Mouse (Mus musculus) kidney, embryonic 15.5 days (tissue): ENCODE measurements around the gene Fam129c. TPM values are rescaled to one million over a fixed set of nuclear protein-coding genes. Genes with fewer than 3 reads are reported as not detected.
A peak's percentile ranks its signal among the peaks of the same experiment; 100 is the strongest.

Source experiments
- ATAC-seq: fragments of 200-750 bp; cut with Nextera tagmentation; replicated peaks from 2 replicates; pipeline ENCODE4 v1.8.0; 2017; ENCODE audit warnings: moderate TSS enrichment; ENCODE audit not compliant: low FRiP score
- H3K27ac ChIP-seq: fragments of 300-500 bp; sonication (generic); 2 replicates; pipeline ENCODE4 v1.5.1; 2015; ENCODE audit warnings: mild to moderate bottlenecking, inconsistent platforms
- H3K27me3 ChIP-seq: fragments of 300-500 bp; sonication (generic); 2 replicates; pipeline ENCODE4 v1.6.1; 2015; ENCODE audit warnings: inconsistent platforms
- H3K36me3 ChIP-seq: fragments of 300-500 bp; sonication (generic); 2 replicates; pipeline ENCODE4 v1.6.1; 2015; ENCODE audit warnings: inconsistent platforms
- H3K4me1 ChIP-seq: fragments of 300-500 bp; sonication (generic); 2 replicates; pipeline ENCODE4 v1.6.1; 2015; ENCODE audit warnings: inconsistent platforms
- H3K4me2 ChIP-seq: fragments of 300-500 bp; sonication (generic); 2 replicates; pipeline ENCODE4 v1.6.1; 2015; ENCODE audit warnings: moderate library complexity, mild to moderate bottlenecking, inconsistent platforms
- H3K4me3 ChIP-seq: fragments of 300-500 bp; sonication (generic); replicated peaks from 2 replicates; pipeline ENCODE4 v1.5.1; 2015; ENCODE audit warnings: mild to moderate bottlenecking, inconsistent platforms
- H3K9ac ChIP-seq: fragments of 300-500 bp; sonication (generic); 2 replicates; pipeline ENCODE4 v1.6.1; 2015; ENCODE audit warnings: mild to moderate bottlenecking, inconsistent platforms
- H3K9me3 ChIP-seq: fragments of 300-500 bp; sonication (generic); replicated peaks from 2 replicates; pipeline ENCODE4 v1.6.1; 2016; ENCODE audit warnings: inconsistent platforms
- WGBS: fragments of 180-500 bp; shearing (Covaris S2); methylation state at CpG from one replicate; pipeline ENCODE4 v1.1.7; 2015; ENCODE audit warnings: mixed read lengths; 5-methylcytosine and 5-hydroxymethylcytosine counted together
- polyA plus RNA-seq: library from polyadenylated mRNA; unstranded; fragments of >200 nt; fragmentation: Nextera tagmentation; extraction: Ambion mirVana; gene quantifications from 2 replicates; pipeline ENCODE4 v1.2.1, GENCODE M21; 2015

The Fam129c gene
- polyA plus RNA-seq, 1 experiment from 2014 or later = 4.7 TPM

DNA sequence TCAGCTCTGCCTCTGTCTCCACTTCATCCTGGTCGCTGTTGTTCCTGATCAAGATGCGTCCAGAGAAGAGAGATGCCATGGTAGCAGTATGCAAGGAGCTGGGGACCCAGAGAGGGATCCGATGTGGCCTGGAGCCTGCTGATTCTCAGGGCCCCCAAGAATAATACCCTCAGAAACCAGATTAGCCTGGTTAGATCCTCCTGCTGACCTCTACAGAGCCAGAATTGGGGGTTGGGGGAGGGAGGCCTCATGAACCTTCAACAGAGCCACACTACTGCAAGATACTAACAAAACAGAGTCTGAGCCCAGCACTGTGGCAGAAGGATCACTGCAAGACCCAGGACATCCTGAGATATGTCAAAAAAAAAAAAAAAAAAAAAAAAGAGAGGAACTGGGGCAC lies 30.9 kb upstream of the Fam129c start, which contains the start of gene Nxnl1:
TSS of gene Nxnl1 (minus strand) at position 101 of the 400 bp plus-strand sequence.
- 77% methylated on average over 3 of the region's 3 CpGs for WGBS
- ATAC-seq = no peak

DNA sequence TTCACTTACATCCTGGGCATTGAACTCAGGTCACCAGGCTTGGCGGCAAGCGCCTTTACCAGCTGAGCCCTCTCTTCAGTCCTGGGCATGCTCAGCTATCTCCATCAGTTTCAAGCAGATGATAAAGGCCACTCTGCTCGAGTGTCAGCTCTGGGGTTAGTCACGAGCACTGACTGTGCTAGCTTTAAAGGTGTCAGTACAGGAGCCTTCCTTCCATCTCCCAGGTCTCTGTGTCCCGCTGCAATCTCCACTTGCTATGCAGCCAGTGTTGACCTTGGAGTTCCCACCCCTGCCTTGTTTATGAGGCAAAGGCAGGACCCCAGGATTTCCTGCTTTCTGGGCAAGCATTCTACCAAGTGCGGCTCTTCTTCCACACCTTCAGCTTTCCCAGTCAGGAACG lies 29.9 kb upstream of the Fam129c start:
- H3K4me3 ChIP-seq = no peak overlapping the region
- 69% methylated on average over 7 of the region's 7 CpGs for WGBS
- H3K36me3 ChIP-seq = no peaks in the 10 kb centered on the region
- peak overlapping the region; percentile 97 for H3K27ac ChIP-seq
- no peak overlapping the region for H3K9ac ChIP-seq
- H3K27me3 ChIP-seq = peaks cover 8% of the 10 kb centered on the region
- no peak for ATAC-seq
- peaks cover 34% of the 10 kb centered on the region for H3K4me1 ChIP-seq
- H3K4me2 ChIP-seq = no peak overlapping the region
- H3K9me3 ChIP-seq = peaks cover 5% of the 10 kb centered on the region

More for the DNA sequence above, 30.9 kb upstream of the Fam129c start, which contains the start of gene Nxnl1:
- H3K4me3 ChIP-seq = no peak within 1 kb of the TSS
- H3K9me3 ChIP-seq = peaks cover 5% of the 10 kb centered on the region
- H3K27me3 ChIP-seq = peaks cover 19% of the 10 kb centered on the region
- no peaks in the 10 kb centered on the region for H3K36me3 ChIP-seq
- peaks cover 37% of the 10 kb centered on the region for H3K4me1 ChIP-seq
- H3K9ac ChIP-seq = no peak within 1 kb of the TSS
- peak within 1 kb of the TSS; percentile 97; the same call in 1 of the 2 replicates for H3K27ac ChIP-seq
- H3K4me2 ChIP-seq = no peak within 1 kb of the TSS

DNA sequence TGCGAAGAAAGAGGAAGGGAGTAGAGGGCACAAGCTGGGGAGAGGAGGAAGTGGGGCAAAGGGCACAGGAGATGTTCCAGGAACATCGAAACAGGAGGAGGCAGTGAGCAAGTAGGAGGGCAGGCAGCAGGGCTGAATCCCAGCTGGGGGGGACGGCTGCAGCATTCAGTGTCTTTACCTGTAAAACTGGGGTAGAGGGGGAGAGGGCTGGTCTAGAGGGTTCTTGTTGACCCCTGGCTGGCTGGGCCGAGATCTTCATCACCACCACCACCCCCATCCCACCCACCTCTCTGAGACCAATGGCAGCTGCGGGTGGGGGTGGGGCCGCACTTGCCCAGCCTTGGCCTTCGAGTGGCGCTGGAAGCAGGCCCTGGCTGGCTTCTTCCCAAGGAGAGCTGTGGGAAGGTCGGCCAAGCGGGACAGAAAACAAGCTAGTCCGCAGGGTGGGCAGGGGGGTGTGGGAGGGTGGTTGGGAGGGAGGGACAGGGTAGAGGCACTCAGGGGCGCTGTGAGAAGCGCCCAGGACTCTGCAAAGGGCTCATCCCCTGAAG lies 29.0 kb upstream of the Fam129c start, which contains the start of gene Slc27a1:
TSS of gene Slc27a1 (plus strand) at position 496 of the 551 bp plus-strand sequence.
- Histone ChIP-seq H3K4me1 (peaks cover 34% of the 10 kb centered on the region), H3K9me3 (peaks cover 5% of the 10 kb centered on the region), H3K27me3 (no peaks in the 10 kb centered on the region), H3K27ac (peak within 1 kb of the TSS; percentile 97), H3K9ac (peak within 1 kb of the TSS; percentile 53), H3K36me3 (no peaks in the 10 kb centered on the region), H3K4me3 (peak within 1 kb of the TSS; percentile 62), H3K4me2 (peak within 1 kb of the TSS; percentile 92)
- peak; percentile 13; the same call in 1 of the 2 replicates for ATAC-seq
- 9% methylated on average over 13 of the region's 13 CpGs for WGBS

- H3K36me3 ChIP-seq = no peaks in the 10 kb centered on the region
- peaks cover 34% of the 10 kb centered on the region for H3K4me1 ChIP-seq
- H3K27ac ChIP-seq = peak overlapping the region; percentile 97
- no peaks in the 10 kb centered on the region for H3K27me3 ChIP-seq
- WGBS = 26% methylated on average over 6 of the region's 6 CpGs
- H3K9ac ChIP-seq = peak overlapping the region; percentile 53; the same call in 1 of the 2 replicates
- H3K4me2 ChIP-seq = peak overlapping the region; percentile 92
- peak overlapping the region; percentile 62 for H3K4me3 ChIP-seq
- H3K9me3 ChIP-seq = peaks cover 5% of the 10 kb centered on the region
- ATAC-seq = no peak
Measured at GRCm38 (mm10) chr8:71568941-71569340, 28.5 kb upstream of the Fam129c start.

GRCm38 (mm10) chr8:71569366-71570290 lies 27.8 kb upstream of the Fam129c start:
- WGBS = under 1% methylated on average over 51 of the region's 51 CpGs
- peak overlapping the region; percentile 62 for H3K4me3 ChIP-seq
- peak overlapping the region; percentile 97 for H3K27ac ChIP-seq
- peaks cover 34% of the 10 kb centered on the region for H3K4me1 ChIP-seq
- H3K27me3 ChIP-seq = no peaks in the 10 kb centered on the region
- H3K9ac ChIP-seq = peak overlapping the region; percentile 53
- H3K4me2 ChIP-seq = peak overlapping the region; percentile 92
- peak; percentile 79 for ATAC-seq
- no peaks in the 10 kb centered on the region for H3K36me3 ChIP-seq
- H3K9me3 ChIP-seq = no peaks in the 10 kb centered on the region

GRCm38 (mm10) chr8:71570291-71570954 lies 27.0 kb upstream of the Fam129c start:
- Histone ChIP-seq H3K36me3 (no peaks in the 10 kb centered on the region), H3K4me3 (peak overlapping the region; percentile 62), H3K27ac (peak overlapping the region; percentile 97), H3K27me3 (no peaks in the 10 kb centered on the region), H3K4me2 (peak overlapping the region; percentile 92), H3K9ac (peak overlapping the region; percentile 57), H3K4me1 (peaks cover 34% of the 10 kb centered on the region), H3K9me3 (no peaks in the 10 kb centered on the region)
- under 1% methylated on average over 41 of the region's 41 CpGs for WGBS
- peak; percentile 87 for ATAC-seq

- Histone ChIP-seq H3K27ac (0 out of 2 replicates have a peak overlapping the region, but pooled peaks have one; percentile 48), H3K4me2 (no peak overlapping the region), H3K27me3 (no peaks in the 10 kb centered on the region), H3K36me3 (no peaks in the 10 kb centered on the region), H3K4me1 (peaks cover 34% of the 10 kb centered on the region), H3K9ac (no peak overlapping the region), H3K9me3 (no peaks in the 10 kb centered on the region), H3K4me3 (no peak overlapping the region)
- no peak for ATAC-seq
- 86% methylated on average over 2 of the region's 2 CpGs for WGBS
Measured at GRCm38 (mm10) chr8:71572077-71572476, 25.4 kb upstream of the Fam129c start.

DNA sequence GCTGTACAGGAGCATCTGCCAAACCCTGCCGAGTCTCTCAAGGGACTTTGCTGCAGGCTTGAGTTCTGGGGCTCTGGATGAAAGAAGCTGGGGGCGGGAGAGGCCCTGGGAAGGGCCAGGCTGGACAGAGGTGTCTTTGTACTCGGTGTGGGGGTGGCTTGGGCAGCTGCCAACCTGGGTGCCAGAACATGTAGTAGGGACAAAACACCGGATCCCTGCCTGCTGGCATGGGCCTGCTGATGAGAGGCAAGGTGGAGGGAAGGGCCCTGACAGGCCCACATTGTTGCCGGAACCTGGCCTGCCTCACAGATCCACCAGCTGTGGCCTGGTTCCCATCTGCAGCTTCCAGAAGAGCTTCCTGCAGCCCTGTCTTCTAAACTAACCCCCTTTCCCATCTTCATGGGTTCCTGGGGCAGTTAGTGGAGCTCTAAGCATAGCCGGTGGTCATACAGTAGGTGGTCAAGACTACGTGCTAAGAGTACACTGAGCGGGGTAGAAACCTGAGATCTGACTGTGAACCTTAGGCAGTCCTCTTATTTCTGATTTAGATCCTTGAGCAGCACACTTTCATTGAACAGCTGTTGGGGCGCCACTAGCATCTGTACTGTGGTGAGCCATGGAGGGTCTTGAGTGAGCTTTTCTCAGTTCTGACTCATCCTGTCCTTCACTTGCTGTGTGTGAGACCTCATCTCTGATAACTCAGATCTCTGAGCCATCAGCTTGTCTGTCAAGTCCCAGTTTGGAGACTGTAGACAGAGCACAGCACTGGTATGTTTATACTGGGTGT lies 24.4 kb upstream of the Fam129c start:
- 78% methylated on average over 9 of the region's 9 CpGs for WGBS
- Histone ChIP-seq H3K4me3 (no peak overlapping the region), H3K4me1 (peaks cover 29% of the 10 kb centered on the region), H3K9ac (no peak overlapping the region), H3K27me3 (no peaks in the 10 kb centered on the region), H3K36me3 (no peaks in the 10 kb centered on the region), H3K9me3 (no peaks in the 10 kb centered on the region), H3K27ac (peak overlapping the region; percentile 48; the same call in 1 of the 2 replicates), H3K4me2 (no peak overlapping the region)
- no peak for ATAC-seq

- H3K4me2 ChIP-seq = no peak overlapping the region
- ATAC-seq = no peak
- no peaks in the 10 kb centered on the region for H3K27me3 ChIP-seq
- H3K36me3 ChIP-seq = no peaks in the 10 kb centered on the region
- H3K4me1 ChIP-seq = peaks cover 15% of the 10 kb centered on the region
- no peaks in the 10 kb centered on the region for H3K9me3 ChIP-seq
- no peak overlapping the region for H3K4me3 ChIP-seq
- WGBS = 81% methylated on average over 7 of the region's 7 CpGs
- no peak overlapping the region for H3K9ac ChIP-seq
- no peak overlapping the region for H3K27ac ChIP-seq
Measured at GRCm38 (mm10) chr8:71574426-71574825, 23.0 kb upstream of the Fam129c start.

GRCm38 (mm10) chr8:71575020-71575419 lies 22.4 kb upstream of the Fam129c start:
- Histone ChIP-seq H3K4me1 (peaks cover 15% of the 10 kb centered on the region), H3K4me2 (no peak overlapping the region), H3K27me3 (no peaks in the 10 kb centered on the region), H3K9me3 (no peaks in the 10 kb centered on the region), H3K27ac (no peak overlapping the region), H3K36me3 (no peaks in the 10 kb centered on the region), H3K9ac (no peak overlapping the region), H3K4me3 (no peak overlapping the region)
- ATAC-seq = no peak
- 70% methylated on average over 1 of the region's 1 CpGs for WGBS

- Histone ChIP-seq H3K4me2 (no peak overlapping the region), H3K27ac (no peak overlapping the region), H3K36me3 (peaks cover 18% of the 10 kb centered on the region), H3K4me1 (peaks cover 4% of the 10 kb centered on the region; the same call in 1 of the 2 replicates), H3K9ac (no peak overlapping the region), H3K4me3 (no peak overlapping the region), H3K9me3 (no peaks in the 10 kb centered on the region), H3K27me3 (no peaks in the 10 kb centered on the region)
- ATAC-seq = no peak
- 68% methylated on average over 4 of the region's 4 CpGs for WGBS
Measured at GRCm38 (mm10) chr8:71577856-71578387, 19.5 kb upstream of the Fam129c start.
